Mouse (Mus musculus): ENCODE data around the gene Oxld1.

DNA sequence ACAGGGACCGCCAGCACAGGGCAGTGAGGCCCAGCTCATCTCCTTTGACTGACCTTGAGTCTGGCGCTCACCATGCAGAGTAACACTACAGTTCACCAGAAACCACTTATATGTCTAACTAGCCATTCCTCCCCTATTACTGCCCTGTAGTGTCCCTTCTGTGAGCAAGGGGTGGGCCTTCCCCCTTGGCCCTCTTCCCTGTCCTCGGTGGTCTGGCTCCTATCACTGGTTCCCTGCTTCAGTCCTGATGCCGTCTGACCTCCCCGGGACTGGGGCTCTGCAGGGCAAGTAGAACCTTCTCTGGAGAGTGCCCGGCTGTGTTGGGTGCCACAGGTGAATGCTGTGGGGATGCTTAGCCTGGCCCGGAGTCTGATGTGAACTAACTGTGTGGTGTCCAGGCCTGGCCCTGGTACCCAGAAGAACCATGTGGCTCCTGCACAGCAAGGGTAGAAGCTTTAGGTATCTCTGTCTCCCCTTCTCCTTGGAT lies 25.6 kb upstream of the Oxld1 start:
- TF ChIP-seq EP300 (IDR thresholded peaks at IDR 0.05; ENCODE audit: insufficient read depth, low read depth, low read length) (no peak), CTCF (IDR thresholded peaks at IDR 0.05; ENCODE audit: low read depth, low read length) (no peak), POLR2A (IDR thresholded peaks at IDR 0.05; ENCODE audit: insufficient read depth, low read length) (no peak)

Measured in ES-Bruce4 (cell line).